Mouse (Mus musculus): ENCODE results near the gene Tas1r3.

- TF ChIP-seq E2F4 (IDR thresholded peaks at IDR 0.05; ENCODE audit: borderline replicate concordance, low read depth, low read length) (no peak), USF2 (IDR thresholded peaks at IDR 0.05; ENCODE audit: borderline replicate concordance in 1 of 2, insufficient read depth in 1 of 2, low read depth in 1 of 2, low read length in 2 of 2) (no peak), CTCF (IDR thresholded peaks at IDR 0.05 in 2 of 3, conservative IDR thresholded peaks at IDR 0.05 in 1 of 3; ENCODE audit: control insufficient read depth in 1 of 3, insufficient read depth in 1 of 3, low read depth in 2 of 3, low read length in 3 of 3, poor library complexity in 1 of 3, severe bottlenecking in 1 of 3) (no peak), RAD21 (IDR thresholded peaks at IDR 0.05; ENCODE audit: low read depth, low read length) (no peak), USF1 (IDR thresholded peaks at IDR 0.05; ENCODE audit: low read depth, low read length) (no peak), ZKSCAN1 (IDR thresholded peaks at IDR 0.05; ENCODE audit: low read depth, low read length) (no peak)
Measured at GRCm38 (mm10) chr4:155856071-155856470, 7.1 kb downstream of the Tas1r3 start.

All from MEL (cell line).